Mouse (Mus musculus) kidney, postnatal 0 days (tissue): ENCODE measurements around the gene Gm10310. TPM values are rescaled to one million over a fixed set of nuclear protein-coding genes. Genes with fewer than 3 reads are reported as not detected.

Source experiments
- ATAC-seq: fragments of 200-750 bp; cut with Nextera tagmentation; replicated peaks from 2 replicates; pipeline ENCODE4 v1.8.0; 2017; ENCODE audit warnings: low read depth, moderate number of reproducible peaks, moderate TSS enrichment, moderate library complexity; ENCODE audit not compliant: low FRiP score
- DNase-seq: peaks from one replicate; pipeline ENCODE4 v3.0.0-alpha.2; 2016; ENCODE audit warnings: low spot score
- H3K27ac ChIP-seq: fragments of 300-500 bp; sonication (generic); 2 replicates; pipeline ENCODE4 v1.5.1; 2014; ENCODE audit warnings: mild to moderate bottlenecking
- H3K27me3 ChIP-seq: fragments of 300-500 bp; sonication (generic); 2 replicates; pipeline ENCODE4 v1.6.1; 2014; ENCODE audit warnings: low read length, mixed read lengths; ENCODE audit not compliant: insufficient read depth
- H3K36me3 ChIP-seq: fragments of 300-500 bp; sonication (generic); 2 replicates; pipeline ENCODE4 v1.6.1; 2014; ENCODE audit warnings: low read length, mixed read lengths; ENCODE audit not compliant: insufficient read depth
- H3K4me1 ChIP-seq: fragments of 300-500 bp; sonication (generic); replicated peaks from 2 replicates; pipeline ENCODE4 v1.6.1; 2014; ENCODE audit warnings: antibody characterized with exemption, low read length, mixed read lengths; ENCODE audit not compliant: insufficient read depth
- H3K4me2 ChIP-seq: fragments of 300-500 bp; sonication (generic); 2 replicates; pipeline ENCODE4 v1.6.1; 2014; ENCODE audit warnings: mild to moderate bottlenecking, low read length, moderate library complexity, mixed read lengths
- H3K4me3 ChIP-seq: fragments of 300-500 bp; sonication (generic); replicated peaks from 2 replicates; pipeline ENCODE4 v1.5.1; 2014; ENCODE audit warnings: low read depth, low read length
- H3K9ac ChIP-seq: fragments of 300-500 bp; sonication (generic); 2 replicates; pipeline ENCODE4 v1.6.1; 2014; ENCODE audit warnings: low read depth, low read length
- H3K9me3 ChIP-seq: fragments of 300-500 bp; sonication (generic); replicated peaks from 2 replicates; pipeline ENCODE4 v1.6.1; 2016; ENCODE audit warnings: low read length, inconsistent platforms, mixed read lengths
- CTCF ChIP-seq: IDR thresholded peaks from 2 replicates; pipeline ENCODE4 v1.5.1; 2016; ENCODE audit warnings: antibody characterized with exemption, low read depth, mild to moderate bottlenecking, moderate library complexity
- WGBS: fragments of 180-500 bp; shearing (Covaris S2); extraction: QIAGEN DNeasy Blood & Tissue Kit; methylation state at CpG from one replicate; pipeline ENCODE4 v1.1.7; 2014; 5-methylcytosine and 5-hydroxymethylcytosine counted together
- polyA plus RNA-seq: library from polyadenylated mRNA; unstranded; fragments of >200 nt; fragmentation: Nextera tagmentation; extraction: Ambion mirVana; gene quantifications from 2 replicates; pipeline ENCODE4 v1.2.1, GENCODE M21; 2015

Gm10310 gene
- polyA plus RNA-seq, 1 experiment from 2014 or later, result not detected

- no peak within 1 kb of the TSS for H3K4me2 ChIP-seq
- 88% methylated on average over 2 of the region's 2 CpGs for WGBS
- no peaks in the 10 kb centered on the region for H3K9me3 ChIP-seq
- no peak within 1 kb of the TSS for H3K27ac ChIP-seq
- no peak for TF ChIP-seq CTCF
- H3K4me1 ChIP-seq, result no peaks in the 10 kb centered on the region
- H3K36me3 ChIP-seq, result no peaks in the 10 kb centered on the region
- H3K27me3 ChIP-seq, result no peaks in the 10 kb centered on the region
- no peak for ATAC-seq
- H3K9ac ChIP-seq, result no peak within 1 kb of the TSS
- DNase-seq, result no peak
- H3K4me3 ChIP-seq, result no peak within 1 kb of the TSS
These were observed 35.9 kb downstream of the Gm10310 start, which contains the start of gene Olfr818 for GRCm38 (mm10) chr10:129949000-129949399. Gene Olfr818 (minus strand): TSS chr10:129949100.

Other genes with a start within 250 kb of the Gm10310 start
- gene Olfr806, start 243.1 kb downstream of the Gm10310 start, polyA plus RNA-seq, result not detected in 2 replicates
- gene Olfr807, start 227.3 kb downstream of the Gm10310 start, polyA plus RNA-seq, result not detected in 2 replicates
- gene Olfr808, start 219.6 kb downstream of the Gm10310 start, polyA plus RNA-seq, result not detected in 2 replicates
- not detected in 2 replicates for gene Olfr809, start 210.4 kb downstream of the Gm10310 start, polyA plus RNA-seq
- gene Olfr810, start 190.1 kb downstream of the Gm10310 start, polyA plus RNA-seq, result not detected in 2 replicates
- gene Olfr811, start 180.7 kb downstream of the Gm10310 start, polyA plus RNA-seq, result not detected in 2 replicates
- not detected in 2 replicates for gene Olfr812, start 139.0 kb downstream of the Gm10310 start, polyA plus RNA-seq
- gene Olfr813, start 129.7 kb downstream of the Gm10310 start, polyA plus RNA-seq, result not detected in 2 replicates
- not detected in 2 replicates for gene Olfr814, start 105.2 kb downstream of the Gm10310 start, polyA plus RNA-seq
- gene Olfr815, start 79.2 kb downstream of the Gm10310 start, polyA plus RNA-seq, result not detected in 2 replicates
- not detected in 2 replicates for gene Olfr816, start 69.5 kb downstream of the Gm10310 start, polyA plus RNA-seq
- not detected in 2 replicates for gene Olfr818, start 36.0 kb downstream of the Gm10310 start, polyA plus RNA-seq
- not detected in 2 replicates for gene Olfr819, start 17.8 kb downstream of the Gm10310 start, polyA plus RNA-seq
- gene Olfr247, start 8.9 kb downstream of the Gm10310 start, polyA plus RNA-seq, result not detected in 2 replicates
- gene Olfr820, start 27.6 kb upstream of the Gm10310 start, polyA plus RNA-seq, result not detected in 2 replicates
- not detected in 2 replicates for gene Olfr821, start 45.3 kb upstream of the Gm10310 start, polyA plus RNA-seq
- not detected in 2 replicates for gene Olfr822, start 86.1 kb upstream of the Gm10310 start, polyA plus RNA-seq
- not detected in 2 replicates for gene Olfr823, start 130.3 kb upstream of the Gm10310 start, polyA plus RNA-seq
- gene Olfr824, start 144.9 kb upstream of the Gm10310 start, polyA plus RNA-seq, result not detected in 2 replicates
- not detected in 2 replicates for gene Olfr825, start 181.7 kb upstream of the Gm10310 start, polyA plus RNA-seq
- not detected in 2 replicates for gene Olfr826, start 199.1 kb upstream of the Gm10310 start, polyA plus RNA-seq
- gene Olfr827, start 229.3 kb upstream of the Gm10310 start, polyA plus RNA-seq, result not detected in 2 replicates